Mouse (Mus musculus) embryonic facial prominence, embryonic 10.5 days (tissue): ENCODE measurements around the gene Ikzf2. TPM values are rescaled to one million over a fixed set of nuclear protein-coding genes. Genes with fewer than 3 reads are reported as not detected.

Experiments
- DNase-seq: peaks from one replicate; pipeline ENCODE4 v3.0.0-alpha.2; 2017; ENCODE audit warnings: low spot score
- H3K27ac ChIP-seq: fragments of 300-500 bp; sonication (generic); replicated peaks from 2 replicates; pipeline ENCODE4 v1.5.1; 2016; ENCODE audit warnings: mild to moderate bottlenecking
- H3K27me3 ChIP-seq: fragments of 300-500 bp; sonication (generic); replicated peaks from 2 replicates; pipeline ENCODE4 v1.6.1; 2016; ENCODE audit warnings: low read depth, mild to moderate bottlenecking; ENCODE audit not compliant: poor library complexity, severe bottlenecking
- H3K36me3 ChIP-seq: fragments of 300-500 bp; sonication (generic); replicated peaks from 2 replicates; pipeline ENCODE4 v1.6.1; 2016; ENCODE audit warnings: mild to moderate bottlenecking, moderate library complexity
- H3K4me1 ChIP-seq: fragments of 300-500 bp; sonication (generic); 2 replicates; pipeline ENCODE4 v1.6.1; 2016
- H3K4me3 ChIP-seq: fragments of 300-500 bp; sonication (generic); 2 replicates; pipeline ENCODE4 v1.5.1; 2016; ENCODE audit warnings: mild to moderate bottlenecking, moderate library complexity
- H3K9me3 ChIP-seq: fragments of 300-500 bp; sonication (generic); 2 replicates; pipeline ENCODE4 v1.6.1; 2016; ENCODE audit warnings: mild to moderate bottlenecking
- WGBS: fragments of 180-500 bp; shearing (Covaris S2); methylation state at CpG from one replicate; pipeline ENCODE4 v1.1.7; 2016; 5-methylcytosine and 5-hydroxymethylcytosine counted together
- polyA plus RNA-seq: library from polyadenylated mRNA; unstranded; fragments of >200 nt; fragmentation: Nextera tagmentation; extraction: Ambion mirVana; gene quantifications from 2 replicates; pipeline ENCODE4 v1.2.1, GENCODE M21; 2016

The Ikzf2 gene
- 7.5 and 9.1 TPM in 2 replicates for polyA plus RNA-seq

DNA sequence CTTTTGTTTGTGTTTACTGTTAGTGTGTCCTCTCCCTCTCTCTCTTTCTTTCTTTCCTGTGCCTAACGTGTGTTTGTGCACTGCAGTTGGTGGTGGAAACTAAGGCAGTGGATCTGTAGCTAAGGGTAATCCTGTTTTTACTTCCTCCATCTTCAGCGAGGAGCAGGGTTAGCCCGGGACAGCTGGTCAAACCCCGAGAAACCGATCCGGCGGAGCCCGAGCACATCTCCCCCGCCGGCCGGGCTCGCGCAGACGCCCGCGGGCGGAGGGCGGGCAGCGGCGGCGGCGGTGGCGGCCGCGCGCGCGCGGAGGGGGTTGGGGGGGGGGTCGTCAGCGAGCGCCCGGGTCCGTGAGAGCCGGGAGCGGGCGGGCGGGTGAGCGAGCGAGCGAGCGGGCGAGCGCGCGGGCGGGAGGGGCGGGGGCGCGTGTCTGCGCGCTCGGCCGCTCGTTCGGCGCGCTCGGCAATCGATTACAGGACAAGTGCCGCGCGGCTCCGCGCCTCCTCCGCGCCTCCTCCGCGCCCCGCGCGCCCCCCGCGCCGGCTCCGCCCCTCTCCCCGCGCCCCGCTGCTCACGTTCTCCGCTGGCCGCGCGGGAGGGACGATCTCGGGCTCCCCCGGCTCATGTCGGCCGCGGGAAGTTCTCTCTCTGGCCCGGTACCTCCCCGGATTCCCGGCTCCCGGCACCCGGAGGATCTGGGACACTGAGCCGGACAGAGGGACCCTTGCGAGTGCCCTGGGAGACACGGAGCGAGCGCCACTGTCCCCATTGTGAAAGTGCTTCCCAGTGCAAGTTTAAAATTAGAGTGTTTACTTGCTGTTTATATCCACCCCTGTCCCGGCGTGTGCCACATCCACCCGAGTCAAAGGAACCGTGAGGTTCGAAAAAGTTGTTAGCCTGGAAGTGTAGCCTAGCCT lies at the start of gene Ikzf2:
TSS of gene Ikzf2 (minus strand) at position 170 of the 916 bp plus-strand sequence.
- Histone ChIP-seq H3K27ac (peak within 1 kb of the TSS; percentile 96), H3K27me3 (no peaks in the 10 kb centered on the region), H3K9me3 (no peaks in the 10 kb centered on the region), H3K4me1 (peaks cover 20% of the 10 kb centered on the region), H3K36me3 (no peaks in the 10 kb centered on the region), H3K4me3 (peak within 1 kb of the TSS; percentile 81)
- 4% methylated on average over 103 of the region's 105 CpGs for WGBS
- peak; percentile 90 for DNase-seq

DNA sequence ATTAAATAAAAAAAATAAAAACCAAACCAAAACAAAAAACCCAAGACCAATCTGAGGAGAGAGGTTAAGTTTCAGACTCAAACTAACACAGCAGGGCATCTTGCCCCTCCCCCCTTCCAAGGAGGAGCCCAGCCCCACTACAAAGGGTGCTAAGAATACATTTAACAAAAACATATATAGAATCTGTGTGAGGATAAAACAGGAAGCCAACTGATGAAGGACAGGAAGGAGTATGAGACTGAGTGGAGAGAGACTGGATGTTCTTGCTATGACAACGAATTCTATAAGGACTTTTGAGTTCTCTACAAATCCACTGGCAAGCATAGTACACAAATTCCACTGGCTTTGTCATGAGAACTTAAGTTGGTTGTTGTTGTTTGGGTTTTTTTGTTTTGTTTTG lies 42.7 kb upstream of the Ikzf2 start:
- WGBS: 45% methylated on average over 1 of the region's 1 CpGs
- Histone ChIP-seq H3K4me1 (peaks cover 21% of the 10 kb centered on the region), H3K27me3 (no peaks in the 10 kb centered on the region), H3K4me3 (no peak overlapping the region), H3K36me3 (no peaks in the 10 kb centered on the region), H3K27ac (no peak overlapping the region), H3K9me3 (no peaks in the 10 kb centered on the region)
- no peak for DNase-seq

DNA sequence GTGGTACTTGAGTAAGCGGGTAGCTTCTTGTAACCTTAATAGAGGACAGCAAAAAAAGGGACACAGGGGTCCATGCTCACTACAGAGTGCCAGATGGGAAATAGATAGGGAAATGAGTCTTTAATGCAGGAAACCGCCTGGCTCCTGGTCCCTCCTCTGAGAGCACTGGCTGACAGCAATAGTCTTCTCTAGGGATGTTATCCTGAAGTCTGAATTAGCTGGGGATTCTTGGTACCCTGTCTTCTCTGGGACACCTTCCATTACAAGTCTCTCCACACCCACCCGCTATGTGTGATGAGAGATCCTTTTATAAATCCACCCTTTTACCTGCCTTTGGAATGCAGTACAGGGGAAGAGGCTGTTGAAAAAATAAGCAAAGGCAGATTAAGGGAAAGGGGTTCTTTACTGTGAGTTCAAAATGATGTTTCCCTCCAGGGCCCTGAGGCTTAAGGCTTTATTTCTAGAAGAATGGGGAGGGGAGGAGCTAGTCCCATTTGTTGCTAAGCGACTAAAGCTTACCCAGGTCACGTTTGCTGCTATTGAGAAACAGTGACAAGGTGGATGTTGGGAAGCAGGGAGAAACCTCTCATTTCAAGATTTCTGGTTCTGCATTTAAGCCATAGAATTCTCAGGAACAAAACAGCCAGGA lies 42.1 kb upstream of the Ikzf2 start:
- H3K4me1 ChIP-seq: peaks cover 21% of the 10 kb centered on the region
- H3K4me3 ChIP-seq: no peak overlapping the region
- no peaks in the 10 kb centered on the region for H3K9me3 ChIP-seq
- H3K36me3 ChIP-seq: no peaks in the 10 kb centered on the region
- peak; percentile 18 for DNase-seq
- WGBS: 22% methylated on average over 5 of the region's 5 CpGs
- H3K27ac ChIP-seq: peak overlapping the region; percentile 61
- H3K27me3 ChIP-seq: no peaks in the 10 kb centered on the region

DNA sequence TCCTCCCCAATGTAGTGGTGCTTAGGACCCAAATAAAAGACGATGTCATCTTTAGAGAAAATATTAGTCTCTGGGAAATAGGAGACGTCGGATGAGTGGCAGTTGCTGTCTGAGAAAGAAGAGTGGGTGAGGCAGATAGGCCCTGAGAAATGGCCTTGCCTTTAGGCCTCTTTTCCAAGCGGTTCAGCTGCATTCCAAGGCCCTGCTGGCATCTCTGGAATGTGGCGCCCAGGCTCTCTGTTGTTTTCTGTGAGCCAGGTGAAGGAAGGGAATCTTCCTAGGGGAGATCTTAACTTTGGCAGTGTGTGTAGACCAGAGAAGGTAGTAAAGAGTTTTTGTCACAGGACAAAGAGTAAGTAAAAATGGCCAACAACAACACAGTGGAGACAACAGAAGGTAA lies 40.9 kb upstream of the Ikzf2 start:
- H3K27ac ChIP-seq: no peak overlapping the region
- H3K4me3 ChIP-seq: no peak overlapping the region
- peak; percentile 52 for DNase-seq

DNA sequence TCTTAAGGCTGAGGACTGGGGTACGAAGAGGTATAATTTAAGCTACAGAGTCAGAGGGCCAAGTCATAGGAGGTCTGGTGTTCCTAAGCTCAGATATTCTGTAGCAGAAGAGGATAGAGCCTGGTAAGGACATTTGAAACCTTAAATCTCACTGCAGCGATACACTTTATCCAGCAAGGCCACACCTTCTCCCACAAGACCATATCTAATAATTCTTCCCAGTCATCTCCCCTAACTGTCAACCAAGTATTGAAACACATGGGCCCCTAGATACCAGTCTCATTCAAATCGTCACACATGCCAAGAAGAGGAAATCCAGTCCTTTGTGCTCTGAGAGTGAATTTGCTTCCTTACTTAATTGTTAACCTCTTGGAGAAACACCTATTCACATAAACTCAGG lies 30.1 kb upstream of the Ikzf2 start:
- DNase-seq: no peak
- Histone ChIP-seq H3K27ac (no peak overlapping the region), H3K4me3 (no peak overlapping the region), H3K9me3 (no peaks in the 10 kb centered on the region), H3K27me3 (no peaks in the 10 kb centered on the region), H3K4me1 (no peaks in the 10 kb centered on the region), H3K36me3 (no peaks in the 10 kb centered on the region)
- 88% methylated on average over 3 of the region's 3 CpGs for WGBS

More for the DNA sequence above, 40.9 kb upstream of the Ikzf2 start:
- Histone ChIP-seq H3K27me3 (no peaks in the 10 kb centered on the region), H3K9me3 (no peaks in the 10 kb centered on the region), H3K36me3 (no peaks in the 10 kb centered on the region), H3K4me1 (peaks cover 21% of the 10 kb centered on the region)
- 29% methylated on average over 5 of the region's 5 CpGs for WGBS

DNA sequence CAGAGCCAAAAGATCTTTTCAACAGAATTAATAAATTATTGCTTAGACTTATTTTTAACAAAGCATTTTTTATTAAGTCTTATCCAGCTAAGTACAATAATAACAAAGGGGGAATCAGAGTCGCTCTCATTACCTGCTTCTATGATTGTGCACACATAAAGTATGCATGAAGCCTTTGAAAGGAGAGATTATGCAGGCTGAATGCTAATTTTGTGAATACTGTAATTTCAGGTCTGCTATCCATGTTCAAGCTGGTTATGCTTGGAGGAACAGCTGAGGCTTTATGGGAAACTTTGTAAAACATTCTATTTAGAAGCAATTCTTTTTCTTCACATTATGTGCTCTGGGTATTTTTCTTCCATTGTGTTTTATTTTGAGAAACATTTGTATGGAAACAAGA lies 21.5 kb upstream of the Ikzf2 start:
- H3K4me3 ChIP-seq: no peak overlapping the region

DNA sequence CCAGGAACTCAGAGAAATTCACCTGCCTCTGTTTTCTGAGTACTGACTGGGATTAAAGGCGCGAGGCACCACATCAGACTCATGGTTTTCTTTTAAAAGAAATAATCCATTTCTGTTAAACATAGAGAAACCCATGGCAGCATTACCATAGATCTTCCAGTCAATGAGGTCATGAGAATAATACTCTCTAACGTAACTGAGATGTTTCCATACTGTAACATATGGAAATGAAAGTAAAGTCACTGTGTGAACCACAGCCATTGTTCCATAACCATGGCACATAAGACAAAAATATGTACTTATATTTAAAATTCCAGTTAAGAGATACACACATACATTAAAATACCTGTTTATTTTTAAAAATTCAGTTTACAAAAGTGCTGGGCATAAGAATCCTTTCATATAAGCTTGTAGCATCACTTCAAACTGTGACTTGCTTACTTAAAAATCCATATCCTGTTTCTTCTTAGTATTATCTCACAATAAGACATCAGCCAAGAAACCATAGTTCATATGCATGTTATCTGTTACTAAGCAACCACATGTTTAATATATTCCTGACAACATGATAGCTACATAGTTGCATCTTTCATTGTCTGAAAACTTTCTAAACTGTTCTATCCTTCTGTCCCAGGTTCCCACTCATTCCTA lies 16.6 kb upstream of the Ikzf2 start:
- H3K9me3 ChIP-seq: no peaks in the 10 kb centered on the region
- no peak overlapping the region for H3K27ac ChIP-seq
- no peaks in the 10 kb centered on the region for H3K27me3 ChIP-seq
- no peaks in the 10 kb centered on the region for H3K36me3 ChIP-seq
- no peaks in the 10 kb centered on the region for H3K4me1 ChIP-seq
- whole genome bisulfite sequencing: 91% methylated on average over 3 of the region's 3 CpGs
- DNase-seq: no peak
- H3K4me3 ChIP-seq: no peak overlapping the region

More for the DNA sequence above, 21.5 kb upstream of the Ikzf2 start:
- no peak overlapping the region for H3K27ac ChIP-seq
- H3K9me3 ChIP-seq: no peaks in the 10 kb centered on the region
- H3K4me1 ChIP-seq: no peaks in the 10 kb centered on the region
- H3K27me3 ChIP-seq: no peaks in the 10 kb centered on the region
- no peak for DNase-seq
- no peaks in the 10 kb centered on the region for H3K36me3 ChIP-seq
- 92% methylated on average over 1 of the region's 1 CpGs for WGBS

DNA sequence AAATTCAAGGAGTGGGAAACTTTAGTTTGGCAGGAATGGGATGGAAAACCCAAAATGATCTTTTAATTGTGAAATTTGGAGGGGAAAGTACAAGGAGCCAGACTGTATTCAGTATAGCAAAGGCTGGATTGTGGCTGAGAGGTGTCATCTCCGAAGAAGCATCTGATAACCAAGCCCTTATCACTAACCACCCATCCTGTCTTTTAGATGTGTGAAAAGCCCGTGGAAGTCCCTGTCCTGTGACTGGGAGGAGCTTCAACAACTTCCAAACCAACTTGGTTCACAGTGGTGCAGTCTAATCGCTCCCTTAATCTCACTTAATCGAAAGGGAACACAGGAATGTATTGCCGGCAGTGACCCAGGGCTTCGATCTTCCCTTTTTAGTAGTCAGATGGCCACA lies 4.9 kb upstream of the Ikzf2 start:
- H3K4me3 ChIP-seq: no peak overlapping the region
- H3K27ac ChIP-seq: no peak overlapping the region
- 0 out of 2 replicates have a peak, but pooled peaks cover 11% of the 10 kb centered on the region for H3K4me1 ChIP-seq
- 82% methylated on average over 6 of the region's 6 CpGs for WGBS
- H3K27me3 ChIP-seq: no peaks in the 10 kb centered on the region
- DNase-seq: no peak
- H3K36me3 ChIP-seq: no peaks in the 10 kb centered on the region
- no peaks in the 10 kb centered on the region for H3K9me3 ChIP-seq

DNA sequence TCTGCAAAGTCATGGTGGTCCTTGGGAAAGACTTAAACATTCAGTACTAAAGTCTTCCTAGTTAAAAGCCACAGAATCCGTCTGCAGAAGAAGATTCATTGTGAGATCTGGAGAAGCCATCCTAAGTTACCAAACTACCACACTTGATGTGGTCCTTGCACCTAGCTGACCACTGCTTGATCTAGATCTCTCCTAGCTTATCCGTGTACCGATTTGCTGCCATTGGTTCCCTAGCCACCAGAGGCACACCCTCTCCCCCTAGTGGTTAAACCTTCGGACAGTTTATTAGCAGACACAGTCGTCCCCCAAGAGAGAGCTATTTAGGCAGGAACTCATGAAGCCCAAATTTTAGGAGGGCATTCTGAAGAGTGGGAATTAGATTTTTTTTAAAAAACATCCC lies 1.9 kb upstream of the Ikzf2 start:
- peak overlapping the region; percentile 5; the same call in 1 of the 2 replicates for H3K4me3 ChIP-seq
- no peaks in the 10 kb centered on the region for H3K9me3 ChIP-seq
- no peaks in the 10 kb centered on the region for H3K27me3 ChIP-seq
- H3K4me1 ChIP-seq: peaks cover 20% of the 10 kb centered on the region
- peak; percentile 67 for DNase-seq
- no peak overlapping the region for H3K27ac ChIP-seq
- 1% methylated on average over 5 of the region's 5 CpGs for WGBS
- no peaks in the 10 kb centered on the region for H3K36me3 ChIP-seq

DNA sequence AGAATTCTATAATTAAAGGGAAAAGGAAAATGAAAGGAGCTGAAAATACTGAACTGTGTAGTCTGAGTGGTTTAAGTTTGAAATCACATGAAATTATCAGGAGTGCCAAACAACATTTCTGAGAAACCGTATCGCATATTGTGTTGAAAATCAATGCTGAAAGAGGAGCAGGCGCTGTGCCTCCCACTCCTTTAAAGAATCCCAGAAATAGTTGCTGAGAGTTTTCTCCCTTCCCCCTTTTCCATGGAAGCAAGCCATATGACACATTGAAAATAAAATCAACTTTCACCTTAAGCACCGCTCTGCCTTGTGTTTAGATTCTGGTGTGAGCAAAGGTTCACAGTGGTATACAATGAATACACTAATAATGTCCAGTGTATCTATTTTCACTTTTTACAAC lies 1.1 kb upstream of the Ikzf2 start:
- Histone ChIP-seq H3K9me3 (no peaks in the 10 kb centered on the region), H3K27me3 (no peaks in the 10 kb centered on the region), H3K4me1 (peaks cover 20% of the 10 kb centered on the region), H3K4me3 (peak overlapping the region; percentile 81), H3K27ac (peak overlapping the region; percentile 96; the same call in 1 of the 2 replicates), H3K36me3 (no peaks in the 10 kb centered on the region)
- DNase-seq: no peak
- WGBS: 16% methylated on average over 4 of the region's 4 CpGs

DNA sequence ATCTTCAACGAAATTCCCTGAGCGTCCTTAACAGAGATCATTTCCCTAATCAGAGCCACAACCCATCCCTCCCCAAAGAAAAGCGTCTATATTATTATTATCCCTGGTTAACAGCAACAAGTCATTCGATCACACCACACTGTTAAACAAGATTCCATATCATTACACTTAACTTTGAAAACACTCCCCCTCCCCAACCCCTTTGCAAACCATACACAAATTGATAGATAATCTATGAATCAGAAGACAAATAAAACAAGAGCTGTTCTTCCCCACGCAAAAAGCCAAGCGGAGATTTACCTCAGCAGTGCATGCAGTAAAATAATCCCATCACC lies 337 bp downstream of the Ikzf2 start:
- H3K4me1 ChIP-seq: peaks cover 20% of the 10 kb centered on the region
- no peak for DNase-seq
- under 1% methylated on average over 6 of the region's 6 CpGs for WGBS

DNA sequence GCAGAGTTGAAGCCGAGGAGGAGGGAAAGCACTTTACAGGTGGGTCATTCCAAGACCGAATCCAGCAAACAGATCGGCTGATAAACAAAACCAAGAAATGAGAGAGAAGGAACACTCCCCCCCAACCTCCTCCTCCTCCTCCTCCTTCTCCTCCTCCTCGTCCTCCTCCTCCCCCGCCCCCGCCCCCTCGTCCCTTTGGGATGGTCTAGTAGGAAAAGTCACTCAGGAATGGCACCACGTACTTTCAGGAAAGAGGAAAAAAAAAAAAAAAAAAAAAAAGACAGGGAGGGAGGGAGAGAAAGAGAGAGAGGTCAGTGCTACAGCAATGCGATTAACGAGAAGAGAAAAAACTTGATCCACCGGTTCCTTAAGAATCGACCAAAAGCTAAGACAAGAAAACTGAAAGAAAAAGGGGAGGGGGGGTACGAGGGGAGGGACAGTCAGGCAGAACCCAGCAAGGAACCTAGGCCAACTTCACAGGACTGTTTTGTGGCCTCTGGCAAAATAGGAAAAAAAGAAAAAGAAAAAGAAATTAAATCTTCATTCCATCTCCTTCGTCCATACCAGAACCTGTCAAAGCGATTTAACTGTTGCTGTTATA lies 1.1 kb downstream of the Ikzf2 start:
- DNase-seq: peak; percentile 61
- Histone ChIP-seq H3K9me3 (no peaks in the 10 kb centered on the region), H3K4me1 (peaks cover 20% of the 10 kb centered on the region), H3K4me3 (peak overlapping the region; percentile 81), H3K27me3 (no peaks in the 10 kb centered on the region), H3K36me3 (no peaks in the 10 kb centered on the region), H3K27ac (peak overlapping the region; percentile 81)
- under 1% methylated on average over 14 of the region's 15 CpGs for WGBS

More for the DNA sequence above, 337 bp downstream of the Ikzf2 start:
- no peaks in the 10 kb centered on the region for H3K36me3 ChIP-seq
- H3K27ac ChIP-seq: peak overlapping the region; percentile 96
- no peaks in the 10 kb centered on the region for H3K27me3 ChIP-seq
- H3K9me3 ChIP-seq: no peaks in the 10 kb centered on the region
- peak overlapping the region; percentile 81 for H3K4me3 ChIP-seq
